Mouse (Mus musculus) spleen, embryonic (tissue): ENCODE measurements around the gene Gramd1b.

Experiments used
- CTCF ChIA-PET: fragments of 350-600 bp; sonication (Branson Sonifier 250); formaldehyde crosslinking; loops from one replicate; lab custom pipeline; 2022; lab: Charles Lee

The Gramd1b gene

DNA sequence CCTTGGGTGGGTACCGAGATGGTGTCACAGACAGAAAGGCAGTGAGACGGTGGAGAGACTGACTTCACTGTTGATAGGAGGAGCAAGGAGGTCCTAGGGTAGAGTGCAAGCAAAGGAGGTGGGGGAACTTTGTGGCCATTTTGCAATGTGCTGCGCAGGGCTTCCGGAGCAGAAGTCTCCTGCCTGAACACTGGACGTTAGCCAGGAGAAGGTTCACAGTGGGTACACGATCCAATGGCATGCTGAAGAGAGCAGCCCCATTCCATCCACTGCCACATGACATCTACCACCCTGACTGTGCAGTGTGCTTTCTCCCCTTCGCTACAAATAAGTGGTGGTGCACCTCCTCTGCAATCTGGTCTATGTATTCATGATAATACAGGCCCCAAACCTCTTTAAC is 258.4 kb downstream of the Gramd1b start:
- CTCF ChIA-PET = no interaction called here

DNA sequence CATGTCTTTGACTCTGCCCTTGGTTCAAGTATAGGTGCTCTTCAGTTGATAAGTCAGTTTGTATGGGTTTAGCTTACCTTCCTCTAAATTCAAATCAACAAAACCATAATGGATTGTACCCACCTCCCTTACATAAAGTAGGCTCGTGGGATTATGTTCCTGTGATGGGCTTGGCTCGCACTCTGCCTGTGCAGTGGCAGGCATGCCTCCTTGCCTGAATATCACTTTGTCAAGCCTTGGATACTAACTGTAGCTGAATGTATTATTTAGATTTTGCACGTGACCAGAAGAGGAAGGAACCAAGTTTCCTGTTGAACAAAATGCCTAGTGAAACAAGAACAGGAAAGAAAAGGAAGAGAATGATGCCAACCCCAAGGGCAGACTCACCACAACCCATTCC is 260.1 kb downstream of the Gramd1b start:
- CTCF ChIA-PET = no interaction called here

DNA sequence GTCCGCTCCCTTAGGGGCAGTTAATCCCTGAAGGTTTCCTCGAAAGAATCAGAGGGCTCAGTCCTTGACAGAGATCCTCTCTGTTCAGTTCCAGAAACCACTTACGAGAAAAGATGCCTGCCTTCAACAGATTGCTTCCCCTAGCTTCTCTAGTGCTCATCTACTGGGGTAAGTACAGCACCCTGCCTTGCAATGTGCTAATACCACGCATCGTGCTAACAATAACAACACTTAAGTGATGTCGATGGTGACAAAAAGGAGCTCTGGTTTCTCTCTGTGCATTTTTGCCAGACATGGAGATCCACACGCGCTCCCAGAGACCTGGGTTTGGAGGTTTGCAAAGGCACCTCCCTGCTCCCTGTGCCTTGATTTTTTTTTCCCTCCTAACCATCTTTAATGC is 261.3 kb downstream of the Gramd1b start:
- CTCF ChIA-PET = no interaction called here

DNA sequence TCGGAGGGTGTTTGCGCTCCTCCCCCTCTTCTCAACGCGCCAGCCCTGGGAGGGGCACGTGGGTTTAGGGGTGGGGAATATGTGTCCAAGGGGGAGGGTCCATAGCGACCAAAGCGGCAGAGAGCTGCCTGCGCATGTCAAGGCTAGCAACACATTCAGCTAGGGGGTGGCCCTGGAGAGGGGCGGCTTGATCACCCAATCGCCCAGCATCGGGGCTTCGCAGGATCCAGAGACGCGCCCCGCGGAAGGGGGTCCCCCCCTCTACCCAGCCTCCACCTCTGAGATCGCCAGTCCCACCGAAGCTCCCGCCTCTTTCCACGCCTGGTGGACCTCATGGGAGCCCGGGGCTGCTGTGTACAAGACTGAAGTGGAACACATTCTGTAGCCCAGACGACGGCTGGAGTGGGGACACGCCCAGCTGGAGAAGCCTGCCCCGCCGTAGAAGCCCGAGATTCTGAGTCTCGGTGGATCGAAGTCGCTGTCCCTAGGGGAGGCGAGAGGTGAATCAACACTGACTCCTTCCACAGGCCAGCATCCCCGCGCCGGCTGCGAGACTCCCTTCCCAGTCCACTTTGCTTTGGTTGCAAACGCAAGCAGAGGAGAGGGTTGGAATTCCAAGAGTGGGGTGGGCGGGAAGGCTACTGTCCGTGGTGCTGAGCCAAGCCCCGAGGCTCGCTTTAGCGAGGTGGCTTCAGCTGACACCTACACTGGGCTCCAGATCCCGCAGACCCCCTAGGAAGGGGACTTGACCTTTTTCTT is 261.9 kb downstream of the Gramd1b start, which contains the start of gene Scn3b:
Gene Scn3b, plus strand, starts transcription at position 115 of the 759 bp plus-strand sequence.
- CTCF ChIA-PET = no interaction called here

DNA sequence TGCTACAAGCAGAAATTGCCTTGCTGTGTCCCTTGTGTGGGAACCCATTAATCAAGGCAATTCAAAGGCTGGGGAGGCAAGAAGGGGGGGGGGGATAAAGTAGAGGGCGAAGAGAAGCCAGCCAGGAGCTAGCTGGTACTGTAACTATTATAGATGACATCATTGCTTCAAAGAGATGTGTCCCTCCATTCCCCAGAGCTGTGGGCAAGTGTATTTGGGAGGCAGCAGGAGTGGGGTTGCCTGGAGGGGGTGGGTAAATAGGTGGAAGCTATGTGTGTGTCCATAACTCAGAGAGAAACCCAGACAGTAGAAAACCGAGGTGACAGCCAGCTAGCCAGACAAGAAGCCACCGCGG is 262.5 kb downstream of the Gramd1b start:
- CTCF ChIA-PET = no interaction called here

DNA sequence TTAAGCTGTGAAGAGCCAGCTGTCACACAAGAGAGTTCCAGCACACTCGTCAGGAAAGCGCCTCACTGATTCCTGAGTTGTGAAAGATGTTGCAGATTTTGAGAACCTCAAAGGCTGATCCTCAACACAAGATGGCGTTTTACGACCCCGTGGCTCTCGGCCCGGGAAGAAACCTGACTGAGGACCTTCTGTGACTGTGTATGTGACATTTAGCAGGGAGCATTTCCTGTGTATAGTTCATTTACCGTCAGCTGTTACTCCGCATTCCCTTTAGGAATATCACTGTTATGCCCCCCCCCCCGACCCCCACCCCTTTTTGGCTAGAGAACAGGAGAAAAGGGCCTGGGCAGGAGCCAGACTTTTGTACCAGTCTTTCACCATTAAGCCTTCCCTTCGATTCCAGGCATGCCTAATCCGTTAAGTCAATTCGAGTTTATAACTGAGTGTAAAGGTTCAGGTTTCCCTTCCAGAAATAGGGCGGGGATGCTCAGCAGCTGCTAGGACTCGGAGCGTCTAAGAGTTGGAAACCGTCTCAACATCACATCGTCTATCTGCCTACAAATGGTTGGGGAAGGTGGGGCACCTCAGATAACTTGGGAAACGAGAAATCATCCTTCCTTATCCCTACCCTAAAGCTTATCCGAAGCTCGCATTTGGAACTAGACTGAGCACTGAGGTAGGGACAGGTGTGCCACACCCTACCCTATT is 263.0 kb downstream of the Gramd1b start:
- CTCF ChIA-PET = no interaction called here

DNA sequence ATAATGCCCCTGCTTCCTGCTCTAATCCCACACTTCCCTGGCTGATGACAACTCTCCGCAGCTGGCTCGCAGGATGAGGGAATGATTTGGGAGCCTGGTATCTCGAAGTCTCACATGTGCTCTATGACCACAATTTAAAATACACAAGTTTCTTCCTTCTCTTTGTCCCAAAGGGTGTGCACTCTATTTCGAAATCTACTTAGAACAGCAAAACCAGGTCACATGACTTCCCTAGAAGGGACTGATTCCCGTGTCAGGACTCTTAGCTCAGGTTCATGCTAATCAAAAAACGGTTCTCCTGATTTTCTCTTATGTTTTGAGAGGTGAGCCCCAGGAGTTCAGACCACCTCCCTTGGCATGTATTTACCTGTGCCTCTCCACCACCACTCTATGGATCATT is 267.3 kb downstream of the Gramd1b start:
- CTCF ChIA-PET = no interaction called here

DNA sequence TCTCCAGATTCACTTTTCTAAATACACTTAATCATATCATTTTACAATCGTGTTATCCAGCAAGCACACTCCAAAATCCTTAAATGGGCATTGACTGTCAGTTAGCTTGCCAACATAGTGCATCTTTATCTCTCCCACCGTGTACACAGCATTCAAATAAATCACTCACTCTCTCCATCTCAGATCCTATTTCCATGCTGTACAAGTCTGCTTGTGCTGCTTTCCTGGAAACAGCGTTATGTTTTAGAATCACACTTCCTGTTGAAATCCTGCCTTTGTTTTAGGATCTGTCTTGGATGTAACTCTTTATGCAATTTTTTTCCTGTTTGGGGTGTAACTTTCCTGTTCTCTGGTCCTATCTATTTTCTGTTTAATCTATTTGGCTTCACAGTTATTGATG is 278.7 kb downstream of the Gramd1b start:
- CTCF ChIA-PET = no interaction called here

DNA sequence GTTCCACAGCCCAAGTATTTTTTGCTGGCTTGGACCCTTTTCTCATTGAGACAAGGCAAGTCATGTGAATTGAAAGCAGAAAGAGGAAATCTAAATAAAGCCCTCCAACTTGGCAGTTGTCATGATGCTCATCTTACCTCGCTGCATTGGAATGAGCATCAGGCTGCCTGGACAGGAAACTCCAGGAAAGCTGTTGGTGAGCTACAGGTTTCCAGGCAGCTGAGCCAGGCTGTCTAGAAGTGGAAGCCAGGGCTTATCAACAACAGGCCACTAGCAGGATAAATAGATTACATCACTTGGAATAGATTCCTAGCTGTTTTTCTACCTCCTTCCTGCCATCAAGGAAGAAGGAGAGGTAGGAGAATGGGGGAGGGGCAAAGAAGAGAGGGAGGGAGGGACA is 282.1 kb downstream of the Gramd1b start:
- CTCF ChIA-PET = no interaction called here

DNA sequence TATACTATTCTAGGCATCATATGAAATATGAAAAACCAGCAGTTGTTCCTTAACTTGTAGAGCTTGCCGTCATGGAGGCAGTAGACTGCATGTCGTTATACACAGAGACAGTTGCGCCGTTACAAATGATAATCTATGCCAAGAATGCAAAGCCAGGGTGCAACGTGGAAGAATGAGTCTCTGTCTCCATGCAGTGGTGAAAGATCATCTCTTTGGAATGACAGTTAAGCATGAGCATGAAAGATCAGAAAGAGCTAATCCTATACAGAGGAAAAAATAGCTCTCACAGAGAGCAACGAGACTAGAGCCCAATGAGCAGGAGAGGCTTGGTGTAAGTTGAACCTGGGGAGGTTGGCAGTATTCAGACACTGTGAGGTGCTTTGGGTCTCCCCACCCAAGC is 284.5 kb downstream of the Gramd1b start:
- CTCF ChIA-PET = no interaction called here

DNA sequence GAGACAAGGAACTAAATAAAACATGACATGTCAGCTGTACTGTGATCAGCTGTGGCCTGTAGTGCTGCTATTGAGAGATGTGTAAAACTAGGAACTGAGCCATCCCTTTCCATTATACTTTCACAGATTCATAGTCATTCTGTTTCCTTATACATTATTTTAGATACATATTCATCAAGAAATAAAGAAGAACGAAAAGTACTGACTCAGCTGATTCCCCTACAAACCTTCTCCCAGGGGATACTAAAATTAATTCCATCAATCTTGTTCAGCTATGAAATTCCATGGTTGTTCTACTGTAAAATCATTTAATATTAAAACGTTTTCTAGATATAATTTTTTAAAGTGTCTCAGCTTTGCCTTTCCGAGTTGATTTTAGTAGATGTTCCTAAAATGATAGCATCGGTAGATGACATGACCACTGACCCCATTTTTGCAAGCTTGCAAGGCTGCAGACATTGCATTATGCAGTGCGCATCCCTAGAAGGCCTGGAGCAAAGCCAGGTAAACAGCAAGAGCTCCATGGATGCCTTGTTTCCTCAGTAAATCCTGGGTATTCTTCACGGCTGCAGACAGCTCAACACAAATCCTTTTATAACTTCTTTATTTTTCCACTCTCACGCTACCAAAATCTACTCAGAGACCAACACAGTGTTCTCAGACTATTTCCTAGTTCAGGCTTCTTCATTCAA is 285.1 kb downstream of the Gramd1b start:
- CTCF ChIA-PET = no interaction called here

DNA sequence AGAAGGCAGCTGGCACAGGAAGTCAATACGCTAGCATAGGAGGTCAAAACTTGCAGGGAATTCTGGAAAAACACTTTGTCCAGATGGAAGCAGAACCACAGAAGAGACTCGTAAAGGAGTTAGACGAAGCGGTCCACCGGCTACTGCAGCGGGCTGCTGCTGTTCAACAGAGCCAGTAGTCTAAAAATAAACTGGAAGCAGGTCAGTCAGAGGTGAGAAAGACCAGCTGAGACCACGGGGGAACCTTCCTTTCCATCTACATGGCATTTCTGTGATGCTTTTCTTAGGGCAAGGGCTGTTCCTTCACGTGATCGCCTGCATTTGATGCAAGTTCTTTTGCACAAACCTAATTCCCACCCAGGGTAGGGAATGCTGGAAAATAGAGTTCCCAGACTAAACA is 285.7 kb downstream of the Gramd1b start:
- CTCF ChIA-PET = no interaction called here
